Mouse (Mus musculus) neural tube, embryonic 11.5 days (tissue): ENCODE measurements around the gene Lin9. TPM values are rescaled to one million over a fixed set of nuclear protein-coding genes. Genes with fewer than 3 reads are reported as not detected.
"Not testable (repeated sequence)": the region's sequence is repeated elsewhere in the genome, so short reads cannot be mapped to it uniquely, and the experiment has no call there.

Experiments
- ATAC-seq: fragments of 200-750 bp; cut with Nextera tagmentation; 2 replicates; pipeline ENCODE4 v1.8.0; 2017; ENCODE audit warnings: moderate number of reproducible peaks, mild to moderate bottlenecking, moderate TSS enrichment, moderate library complexity; ENCODE audit not compliant: insufficient read depth, low FRiP score, low TSS enrichment
- DNase-seq: peaks from one replicate; pipeline ENCODE4 v3.0.0-alpha.2; 2015; ENCODE audit warnings: low spot score
- H3K27ac ChIP-seq: fragments of 300-500 bp; sonication (generic); 2 replicates; pipeline ENCODE4 v1.5.1; 2014; ENCODE audit warnings: low read depth, mild to moderate bottlenecking, low read length
- H3K27me3 ChIP-seq: fragments of 300-500 bp; sonication (generic); 2 replicates; pipeline ENCODE4 v1.6.1; 2014; ENCODE audit warnings: mild to moderate bottlenecking, low read length, mixed read lengths; ENCODE audit not compliant: control insufficient read depth, insufficient read depth
- H3K36me3 ChIP-seq: fragments of 300-500 bp; sonication (generic); 2 replicates; pipeline ENCODE4 v1.6.1; 2014; ENCODE audit warnings: mild to moderate bottlenecking, low read length, moderate library complexity, mixed read lengths; ENCODE audit not compliant: control insufficient read depth, insufficient read depth
- H3K4me1 ChIP-seq: fragments of 300-500 bp; sonication (generic); 2 replicates; pipeline ENCODE4 v1.6.1; 2014; ENCODE audit warnings: low read length, mixed read lengths; ENCODE audit not compliant: control insufficient read depth, insufficient read depth
- H3K4me2 ChIP-seq: fragments of 300-500 bp; sonication (generic); 2 replicates; pipeline ENCODE4 v1.6.1; 2014; ENCODE audit warnings: low read depth, mild to moderate bottlenecking, moderate library complexity
- H3K4me3 ChIP-seq: fragments of 300-500 bp; sonication (generic); 2 replicates; pipeline ENCODE4 v1.5.1; 2014; ENCODE audit warnings: low read depth, low read length
- H3K9ac ChIP-seq: fragments of 300-500 bp; sonication (generic); 2 replicates; pipeline ENCODE4 v1.6.1; 2014; ENCODE audit warnings: mild to moderate bottlenecking, low read length
- H3K9me3 ChIP-seq: fragments of 300-500 bp; sonication (generic); 2 replicates; pipeline ENCODE4 v1.6.1; 2016; ENCODE audit warnings: low read length; ENCODE audit not compliant: control insufficient read depth
- WGBS: fragments of 180-500 bp; shearing (Covaris S2); extraction: QIAGEN DNeasy Blood & Tissue Kit; methylation state at CpG from one replicate; pipeline ENCODE4 v1.1.7; 2014; 5-methylcytosine and 5-hydroxymethylcytosine counted together
- polyA plus RNA-seq: library from polyadenylated mRNA; unstranded; fragments of >200 nt; fragmentation: Nextera tagmentation; extraction: Ambion mirVana; gene quantifications from 2 replicates; pipeline ENCODE4 v1.2.1, GENCODE M21; 2014

Lin9 gene
- 21.3 and 22.2 TPM in 2 replicates for polyA plus RNA-seq

DNA sequence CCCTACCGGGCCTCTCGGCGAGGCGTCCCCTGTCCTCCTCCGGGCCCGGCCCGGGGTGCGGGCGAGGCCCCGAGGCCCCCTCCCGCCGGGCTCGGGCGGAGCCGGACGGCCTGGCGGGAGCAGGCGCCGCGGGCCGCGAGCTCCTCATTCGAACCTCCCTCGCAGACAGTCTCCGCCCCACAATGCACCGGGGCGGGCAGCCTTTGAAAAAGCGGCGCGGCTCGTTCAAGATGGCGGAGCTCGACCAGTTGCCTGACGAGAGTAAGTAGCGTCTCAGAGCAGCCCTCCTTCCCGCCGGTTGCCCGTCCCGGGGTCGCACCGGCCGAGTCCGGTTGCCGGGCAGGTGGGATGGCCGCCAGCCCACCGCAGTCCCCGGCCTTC is at the start of gene Lin9:
TSS of gene Lin9 (plus strand) at position 14 of the 381 bp plus-strand sequence.
- Histone ChIP-seq H3K27me3 (no peaks in the 10 kb centered on the region), H3K4me1 (peaks cover 12% of the 10 kb centered on the region), H3K36me3 (peaks cover 2% of the 10 kb centered on the region; the same call in 1 of the 2 replicates), H3K27ac (peak within 1 kb of the TSS; percentile 93), H3K4me3 (peak within 1 kb of the TSS; percentile 98), H3K9ac (peak within 1 kb of the TSS; percentile 99), H3K9me3 (no peaks in the 10 kb centered on the region), H3K4me2 (peak within 1 kb of the TSS; percentile 88)
- DNase-seq (peak; percentile 95), ATAC-seq (peak; percentile 91)
- under 1% methylated on average over 40 of the region's 47 CpGs for WGBS

DNA sequence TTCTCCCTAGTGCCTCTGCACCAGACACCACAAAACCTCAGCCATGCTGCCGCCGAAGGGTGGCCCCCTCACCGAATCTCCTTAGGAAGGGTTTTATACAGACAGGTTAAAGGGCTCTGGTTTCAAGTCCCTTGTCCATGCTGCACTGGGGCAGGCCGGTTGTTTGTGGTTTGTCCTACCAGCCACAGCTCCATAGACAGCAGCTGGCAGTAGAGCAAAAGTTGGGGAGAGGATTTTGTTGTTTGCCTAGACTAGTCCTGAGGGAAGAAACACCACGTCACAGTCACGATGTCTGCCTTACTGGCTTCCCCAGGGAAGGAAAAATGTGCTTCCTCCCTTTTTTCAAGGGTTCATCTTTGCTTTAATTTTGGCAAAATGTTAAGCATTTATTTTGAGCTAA is 40.4 kb upstream of the Lin9 start:
- Histone ChIP-seq H3K9ac (no peak overlapping the region), H3K4me3 (no peak overlapping the region), H3K4me2 (no peak overlapping the region), H3K27me3 (no peaks in the 10 kb centered on the region), H3K4me1 (no peaks in the 10 kb centered on the region), H3K36me3 (peaks cover 34% of the 10 kb centered on the region), H3K9me3 (no peaks in the 10 kb centered on the region), H3K27ac (no peak overlapping the region)
- ATAC-seq = no peak
- no peak for DNase-seq
- WGBS = 94% methylated on average over 6 of the region's 6 CpGs

- Histone ChIP-seq H3K4me3 (no peak overlapping the region), H3K36me3 (peaks cover 26% of the 10 kb centered on the region), H3K27ac (no peak overlapping the region), H3K27me3 (no peaks in the 10 kb centered on the region), H3K4me1 (no peaks in the 10 kb centered on the region), H3K9ac (no peak overlapping the region), H3K4me2 (no peak overlapping the region), H3K9me3 (no peaks in the 10 kb centered on the region)
- DNase-seq (no peak), ATAC-seq (no peak)
- WGBS = 95% methylated on average over 6 of the region's 6 CpGs
Measured at GRCm38 (mm10) chr1:180601806-180602205, 39.1 kb upstream of the Lin9 start.

- Histone ChIP-seq H3K4me2 (no peak overlapping the region), H3K9me3 (no peaks in the 10 kb centered on the region), H3K27ac (no peak overlapping the region), H3K27me3 (no peaks in the 10 kb centered on the region), H3K4me1 (no peaks in the 10 kb centered on the region), H3K36me3 (peaks cover 13% of the 10 kb centered on the region), H3K4me3 (no peak overlapping the region), H3K9ac (no peak overlapping the region)
- DNase-seq (no peak), ATAC-seq (no peak)
- WGBS = 73% methylated on average over 4 of the region's 4 CpGs
Measured at GRCm38 (mm10) chr1:180604579-180604978, 36.4 kb upstream of the Lin9 start.

DNA sequence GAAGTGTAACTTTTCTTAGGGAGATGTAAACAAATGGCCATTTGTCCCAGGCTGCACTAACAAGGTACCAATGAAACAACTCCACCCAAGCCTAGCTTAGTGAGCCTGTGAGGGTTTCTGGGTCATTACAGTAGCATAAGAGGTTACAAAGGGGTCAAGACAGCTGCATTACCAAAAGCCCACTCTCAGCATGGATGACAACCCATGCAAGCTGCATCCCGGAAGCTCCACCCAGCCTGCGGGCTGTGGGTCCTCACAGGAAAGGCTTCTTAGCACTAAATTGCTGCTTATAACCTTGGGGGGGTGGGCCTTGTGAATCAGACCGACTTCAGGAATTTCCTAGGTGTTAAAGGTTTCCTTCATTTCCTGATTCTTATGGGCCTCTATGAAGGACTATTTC is 34.8 kb upstream of the Lin9 start:
- Histone ChIP-seq H3K4me2 (no peak overlapping the region), H3K9ac (no peak overlapping the region), H3K27ac (no peak overlapping the region), H3K27me3 (no peaks in the 10 kb centered on the region), H3K9me3 (no peaks in the 10 kb centered on the region), H3K4me1 (no peaks in the 10 kb centered on the region), H3K36me3 (peaks cover 9% of the 10 kb centered on the region), H3K4me3 (no peak overlapping the region)
- DNase-seq = no peak
- no peak for ATAC-seq
- WGBS = 58% methylated on average over 3 of the region's 3 CpGs

GRCm38 (mm10) chr1:180606796-180607577 is 34.0 kb upstream of the Lin9 start:
- H3K4me3 ChIP-seq = no peak overlapping the region
- no peak overlapping the region for H3K27ac ChIP-seq
- WGBS = 64% methylated on average over 10 of the region's 10 CpGs
- no peaks in the 10 kb centered on the region for H3K27me3 ChIP-seq
- H3K9me3 ChIP-seq = no peaks in the 10 kb centered on the region
- H3K9ac ChIP-seq = no peak overlapping the region
- H3K4me2 ChIP-seq = no peak overlapping the region
- H3K36me3 ChIP-seq = peaks cover 5% of the 10 kb centered on the region
- ATAC-seq = no peak
- DNase-seq = no peak
- H3K4me1 ChIP-seq = no peaks in the 10 kb centered on the region

DNA sequence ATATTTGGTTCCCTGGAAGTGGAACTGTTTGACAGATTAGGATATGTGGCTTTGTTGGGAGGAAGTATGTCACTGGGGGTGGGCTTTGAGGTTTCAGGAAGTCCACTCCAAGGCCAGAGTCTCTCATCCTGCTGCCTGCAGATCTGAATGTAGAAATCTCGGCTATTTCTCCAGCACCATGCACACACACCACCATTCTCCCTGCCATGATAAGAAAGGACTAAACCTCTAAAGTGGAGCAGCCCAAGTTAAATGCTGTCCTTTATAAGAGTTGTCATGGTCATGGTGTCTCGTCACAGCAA is 33.4 kb upstream of the Lin9 start:
- no peak overlapping the region for H3K4me3 ChIP-seq
- DNase-seq (no peak), ATAC-seq (no peak)
- no peak overlapping the region for H3K27ac ChIP-seq
- no peaks in the 10 kb centered on the region for H3K9me3 ChIP-seq
- peaks cover 5% of the 10 kb centered on the region for H3K36me3 ChIP-seq
- no peaks in the 10 kb centered on the region for H3K4me1 ChIP-seq
- H3K9ac ChIP-seq = no peak overlapping the region
- WGBS = 80% methylated on average over 2 of the region's 2 CpGs
- H3K27me3 ChIP-seq = no peaks in the 10 kb centered on the region
- H3K4me2 ChIP-seq = no peak overlapping the region

GRCm38 (mm10) chr1:180611842-180612241 is 29.1 kb upstream of the Lin9 start:
- WGBS = 96% methylated on average over 11 of the region's 14 CpGs
- not testable (repeated sequence) for H3K36me3 ChIP-seq, H3K9ac ChIP-seq, H3K4me2 ChIP-seq, H3K9me3 ChIP-seq, H3K27ac ChIP-seq, DNase-seq, H3K4me1 ChIP-seq, H3K4me3 ChIP-seq, H3K27me3 ChIP-seq, ATAC-seq

DNA sequence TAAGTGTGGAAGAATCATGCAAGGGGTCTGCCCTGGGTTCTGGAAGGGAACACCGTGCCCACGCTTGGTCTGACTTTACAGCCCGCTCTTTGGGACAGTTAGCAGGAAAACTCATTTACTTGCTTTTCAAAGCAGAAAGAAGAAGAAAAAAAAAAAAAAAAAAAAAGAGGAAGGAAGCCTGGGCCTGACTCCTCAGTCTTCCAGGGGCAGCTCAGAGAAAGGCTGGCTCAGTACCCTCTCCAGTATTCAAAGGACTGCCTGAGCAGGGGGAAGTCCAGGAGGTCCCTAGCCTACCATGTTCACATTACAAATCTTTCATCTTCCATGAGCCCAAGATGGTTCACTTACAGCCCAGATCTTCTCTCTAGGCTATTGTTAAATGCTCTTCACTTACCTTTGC is 24.2 kb upstream of the Lin9 start:
- no peak overlapping the region for H3K27ac ChIP-seq
- no peak overlapping the region for H3K4me3 ChIP-seq
- DNase-seq = no peak
- no peak overlapping the region for H3K9ac ChIP-seq
- H3K4me2 ChIP-seq = no peak overlapping the region
- no peaks in the 10 kb centered on the region for H3K9me3 ChIP-seq
- H3K4me1 ChIP-seq = no peaks in the 10 kb centered on the region
- H3K27me3 ChIP-seq = no peaks in the 10 kb centered on the region
- H3K36me3 ChIP-seq = no peaks in the 10 kb centered on the region
- no peak for ATAC-seq
- WGBS = 95% methylated on average over 3 of the region's 3 CpGs
